Mouse (Mus musculus): ENCODE measurements around the gene Snd1.

DNA sequence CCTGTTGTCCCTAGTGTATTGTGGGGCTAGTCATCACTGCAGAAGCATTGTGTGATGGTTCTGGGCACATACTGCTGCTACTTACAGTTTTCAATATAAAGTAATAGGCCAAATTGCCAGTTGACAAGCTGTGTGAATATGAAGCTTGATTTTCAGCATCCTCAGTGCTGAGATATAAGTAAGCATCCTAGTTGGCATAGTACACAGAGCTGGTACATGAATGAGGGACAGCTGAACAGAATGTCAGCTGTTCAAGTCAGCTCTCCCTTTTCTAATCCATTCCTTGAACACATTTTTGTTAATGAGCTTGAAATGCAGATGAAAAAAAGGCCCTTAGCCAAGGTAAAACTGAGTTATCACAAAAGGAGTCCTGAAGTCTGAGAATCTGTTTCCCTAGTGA, 217.7 kb downstream of the Snd1 start:
- TF ChIP-seq ZC3H11A (IDR thresholded peaks at IDR 0.05; ENCODE audit: borderline replicate concordance, low read depth, low read length) (no peak), CHD2 (IDR thresholded peaks at IDR 0.05; ENCODE audit: low read depth, low read length) (no peak), HCFC1 (IDR thresholded peaks at IDR 0.05; ENCODE audit: borderline replicate concordance, insufficient read depth, low read length) (no peak), ZNF384 (IDR thresholded peaks at IDR 0.05; ENCODE audit: low read depth, low read length) (no peak), MAFK (IDR thresholded peaks at IDR 0.05; ENCODE audit: insufficient read depth, low read depth, low read length) (no peak)
